Mouse (Mus musculus) adrenal gland, postnatal 36 days (tissue): ENCODE measurements around the gene Gm3248. TPM values are rescaled to one million over a fixed set of nuclear protein-coding genes. Genes with fewer than 3 reads are reported as not detected.
"Not testable (repeated sequence)": the region's sequence is repeated elsewhere in the genome, so short reads cannot be mapped to it uniquely, and the experiment has no call there.

Experiments
- DNase-seq, 2 experiments: peaks; one replicate each; pipeline ENCODE4 v3.0.0; 2021; ENCODE audit warnings: mixed read lengths in 1 of 2
- long read RNA-seq, 2 experiments: library from polyadenylated mRNA; stranded (forward); transcript quantifications; one replicate each; pipeline ENCODE4 v2.0.0; 2021; ENCODE audit warnings: borderline sequencing depth in 2 of 2
- total RNA-seq, 2 experiments: library from RNA; stranded (reverse); gene quantifications; 2 replicates each; pipeline ENCODE4 v1.2.3; 2021

Gm3248 gene
- under 1 TPM in 1 of 2 experiments, not detected in 1; 0.20 TPM for total RNA-seq
- long read RNA-seq, experiment 1 = 0 reads
- long read RNA-seq, experiment 2 = 0 reads

DNA sequence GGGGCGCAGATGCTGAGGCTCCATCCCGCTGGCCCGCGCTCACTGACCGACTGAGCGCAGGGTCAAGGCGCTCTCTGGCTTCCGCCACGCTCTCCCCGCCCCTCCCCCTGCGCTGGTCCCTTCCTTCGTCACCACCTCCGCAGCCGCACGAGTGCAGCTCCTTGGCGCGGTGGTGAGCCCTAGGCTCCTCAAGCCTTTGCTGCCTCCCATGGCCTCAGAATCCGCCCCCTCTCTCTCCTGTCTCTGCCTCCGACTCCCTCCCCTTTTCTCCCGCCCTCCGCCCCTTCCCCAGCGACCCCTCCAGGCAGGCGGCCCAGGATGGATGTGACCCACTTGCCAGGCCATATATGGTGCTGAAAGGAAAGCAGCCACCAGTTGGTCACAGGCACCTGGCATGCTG is at the start of gene Gm3248:
Gene Gm3248 (minus strand): TSS at position 111 of the 400 bp plus-strand sequence.
- peak; percentile 28 to 39 for DNase-seq

DNA sequence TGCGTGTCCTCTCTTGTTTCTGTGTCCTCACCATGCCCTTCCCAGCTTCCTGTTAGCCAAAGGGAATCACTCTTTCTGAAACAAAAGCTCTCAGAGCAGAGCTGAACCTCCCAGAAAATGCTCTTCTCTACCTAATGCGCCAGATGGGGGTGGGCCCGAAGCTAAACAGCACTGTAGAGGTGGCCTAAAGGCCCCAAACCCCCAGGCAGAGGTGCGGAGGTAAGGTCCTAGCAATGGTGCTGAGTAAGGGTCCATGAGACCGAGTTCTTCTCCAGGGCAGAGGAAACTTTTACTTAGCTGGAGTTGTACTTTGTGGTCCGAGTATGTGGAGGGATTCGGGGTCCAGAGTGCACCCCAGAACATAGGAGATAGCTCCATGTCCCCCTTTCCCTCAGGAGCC is 25.6 kb upstream of the Gm3248 start:
- not testable (repeated sequence) for DNase-seq

DNA sequence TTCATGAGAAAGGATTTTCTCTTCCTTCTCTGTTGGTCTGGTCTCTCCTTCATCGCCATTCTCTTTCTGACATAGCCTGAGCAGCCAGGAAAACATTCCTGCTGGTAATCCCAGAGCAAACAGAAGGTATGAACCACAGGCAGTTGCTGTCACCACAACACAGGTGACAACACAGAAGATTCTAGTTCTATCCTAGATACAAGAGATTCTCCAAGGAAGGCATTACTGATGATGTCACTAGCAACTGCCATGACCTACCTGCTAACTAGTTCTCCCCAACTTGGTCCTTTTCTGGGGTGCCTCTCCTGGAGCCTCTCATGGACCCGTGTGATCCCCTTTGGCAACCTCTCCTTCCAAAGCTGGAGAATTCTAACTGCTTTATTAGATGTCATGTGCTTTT is 17.5 kb upstream of the Gm3248 start, which contains the start of gene Gm3453:
Gene Gm3453 (minus strand): TSS at position 101 of the 400 bp plus-strand sequence.
- DNase-seq = not testable (repeated sequence)

DNA sequence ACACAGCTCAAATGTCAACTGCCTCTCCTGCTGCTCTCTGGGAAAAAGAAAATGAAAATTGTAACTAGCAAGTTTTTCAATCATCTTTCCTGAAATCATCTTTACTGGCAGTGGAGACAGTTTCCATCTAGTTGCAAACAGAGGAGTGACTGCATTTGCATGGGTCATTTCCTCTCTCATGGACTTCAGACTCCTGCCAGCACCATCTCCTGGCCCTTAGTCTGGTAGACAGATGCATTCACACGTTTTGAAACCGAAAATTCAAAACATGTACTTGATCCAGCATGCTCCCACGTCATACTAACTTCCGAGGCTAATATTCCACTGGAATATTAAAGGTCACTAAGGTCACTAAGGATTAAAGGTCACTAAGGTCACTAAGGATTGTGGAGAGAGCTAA is 896 bp upstream of the Gm3248 start:
- not testable (repeated sequence) for DNase-seq

DNA sequence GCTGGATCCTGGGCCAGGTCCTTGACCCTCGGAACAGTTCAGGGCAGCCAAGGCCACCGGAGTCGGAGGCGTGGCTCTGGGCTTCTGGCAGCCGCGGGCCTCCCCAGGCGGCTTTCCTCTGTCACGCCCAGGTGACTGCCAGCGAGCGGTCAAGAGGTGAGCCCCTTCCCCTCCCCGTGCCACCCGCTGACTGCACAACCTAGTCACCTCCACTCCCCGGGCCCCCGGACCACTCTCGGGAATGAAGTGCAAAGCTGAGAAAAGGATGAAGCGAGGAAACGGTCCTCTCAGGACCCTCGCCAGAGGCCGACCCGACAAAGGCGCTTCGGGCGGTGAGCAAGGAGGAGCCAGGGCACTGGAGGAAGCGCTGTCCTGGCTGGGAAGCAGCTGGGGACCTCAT is 443 bp downstream of the Gm3248 start:
- peak in 1 of 2 experiments; percentile 0 for DNase-seq

DNA sequence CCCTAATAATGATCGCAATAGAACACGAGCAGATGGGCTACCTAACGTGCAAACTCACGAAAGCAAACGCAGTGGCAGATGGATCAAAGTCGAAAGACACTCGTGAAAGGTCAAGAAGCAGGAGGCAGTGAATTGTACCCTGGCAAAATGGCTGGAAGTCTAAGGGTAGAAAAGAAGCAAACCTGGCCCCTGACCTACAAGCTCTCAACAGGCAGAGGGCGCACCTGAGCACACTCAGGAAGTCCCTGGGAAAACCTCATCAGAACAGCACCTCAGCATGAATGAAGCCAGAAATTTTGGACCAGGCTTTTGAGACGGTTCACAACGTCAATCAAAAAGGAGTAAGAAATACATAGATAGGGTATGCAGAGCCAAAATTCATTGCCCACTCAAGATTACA is 1.1 kb downstream of the Gm3248 start:
- DNase-seq = not testable (repeated sequence)

DNA sequence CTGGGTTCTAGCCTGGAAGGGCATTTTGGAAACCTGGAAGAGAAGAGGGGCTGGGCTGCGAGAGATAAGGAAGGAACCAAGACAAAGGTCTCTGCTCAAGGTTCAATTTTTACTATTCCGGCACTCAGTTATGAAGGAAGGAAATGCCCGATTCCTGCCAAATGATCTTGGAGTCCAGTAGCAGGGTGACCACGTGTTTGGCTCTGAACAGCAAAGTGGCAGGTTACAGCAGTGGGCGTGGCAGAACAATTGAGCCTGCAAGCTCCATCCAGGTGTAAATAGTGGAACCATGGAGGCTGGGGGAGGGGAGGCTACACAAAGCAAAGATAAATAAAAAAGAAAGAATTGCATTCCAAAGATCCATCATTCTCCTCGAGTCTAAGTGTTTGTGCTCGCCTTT is 38.3 kb downstream of the Gm3248 start:
- not testable (repeated sequence) for DNase-seq

DNA sequence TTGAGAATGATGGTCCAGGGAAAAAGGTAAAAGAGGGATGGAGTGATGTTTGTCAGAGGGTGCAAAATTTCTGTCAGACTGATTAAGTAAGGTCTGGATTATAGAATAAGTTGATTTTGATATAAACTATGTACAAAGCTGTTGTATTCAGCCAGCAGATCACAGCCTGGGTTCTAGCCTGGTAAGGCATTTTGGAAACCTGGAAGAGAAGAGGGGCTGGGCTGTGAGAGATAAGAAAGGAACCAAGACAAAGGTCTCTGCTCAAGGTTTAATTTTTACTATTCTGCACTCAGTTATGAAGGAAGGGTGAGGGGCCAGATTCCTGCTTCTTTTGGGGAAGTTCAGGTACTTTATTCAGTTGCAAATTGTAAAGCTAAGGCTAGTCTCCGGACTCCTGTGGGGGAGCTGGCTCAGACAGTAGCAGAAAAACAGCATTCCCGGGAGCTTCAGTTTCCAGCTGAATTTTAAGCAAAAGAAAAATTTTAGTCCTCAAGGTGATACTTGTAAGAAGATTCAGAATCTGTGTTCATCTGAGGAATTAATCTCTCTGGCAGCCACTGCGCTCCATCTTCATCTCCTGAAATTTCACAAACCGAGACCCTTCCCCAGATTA is 43.1 kb downstream of the Gm3248 start:
- not testable (repeated sequence) for DNase-seq

DNA sequence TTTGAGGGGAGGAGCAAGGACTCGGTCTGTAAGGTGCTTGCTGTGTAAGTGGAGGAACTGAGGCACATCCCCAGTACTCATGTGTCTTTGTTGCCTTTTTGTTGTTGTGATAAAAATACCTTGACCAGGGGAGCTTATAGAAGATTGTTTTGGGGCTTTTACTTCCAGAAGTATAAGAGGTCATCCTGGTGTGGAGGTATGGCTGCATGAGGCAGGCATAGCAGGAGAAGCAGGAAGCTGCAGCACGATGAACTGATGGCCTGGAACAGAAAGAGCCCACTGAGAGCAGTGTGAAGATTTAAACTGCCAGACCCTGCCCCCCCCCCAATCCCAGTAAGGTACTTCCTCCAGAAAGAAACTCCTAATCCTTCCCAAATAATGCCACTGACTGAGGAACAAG is 47.8 kb downstream of the Gm3248 start:
- DNase-seq = not testable (repeated sequence)

Other genes starting within 250 kb of the Gm3248 start
- gene Gm3373, start 220.2 kb downstream of the Gm3248 start, total RNA-seq = under 1 TPM in 1 of 2 experiments, not detected in 1; 0.30 TPM
- under 1 TPM; 0.43 to 0.46 TPM for gene Gm3383, start 153.8 kb downstream of the Gm3248 start, total RNA-seq
- gene Gm3424, start 131.4 kb downstream of the Gm3248 start, total RNA-seq = not detected
- gene Gm8237, start 81.4 kb downstream of the Gm3248 start, total RNA-seq = under 1 TPM in 1 of 2 experiments, not detected in 1; 0.20 TPM
- not detected for gene Gm3453, start 17.4 kb upstream of the Gm3248 start, total RNA-seq
- not detected for gene Gm6337, start 96.5 kb upstream of the Gm3248 start, total RNA-seq
- gene Gm8206, start 132.2 kb upstream of the Gm3248 start, total RNA-seq = not detected
- under 1 TPM in 1 of 2 experiments, not detected in 1; 0.20 TPM for gene Gm3468, start 146.9 kb upstream of the Gm3248 start, total RNA-seq
- not detected for gene Gm3476, start 164.1 kb upstream of the Gm3248 start, total RNA-seq